Mouse (Mus musculus) liver, embryonic 14.5 days (tissue): ENCODE measurements around the gene Mtfr1l.

Experiments used
- CTCF ChIP-seq: IDR thresholded peaks from 2 replicates; pipeline ENCODE4 v1.5.1; 2016; ENCODE audit warnings: antibody characterized with exemption, low read depth, control low read depth
- EP300 ChIP-seq: IDR thresholded peaks from 2 replicates; pipeline ENCODE4 v1.6.1; 2016; ENCODE audit warnings: antibody characterized with exemption, low read depth

DNA sequence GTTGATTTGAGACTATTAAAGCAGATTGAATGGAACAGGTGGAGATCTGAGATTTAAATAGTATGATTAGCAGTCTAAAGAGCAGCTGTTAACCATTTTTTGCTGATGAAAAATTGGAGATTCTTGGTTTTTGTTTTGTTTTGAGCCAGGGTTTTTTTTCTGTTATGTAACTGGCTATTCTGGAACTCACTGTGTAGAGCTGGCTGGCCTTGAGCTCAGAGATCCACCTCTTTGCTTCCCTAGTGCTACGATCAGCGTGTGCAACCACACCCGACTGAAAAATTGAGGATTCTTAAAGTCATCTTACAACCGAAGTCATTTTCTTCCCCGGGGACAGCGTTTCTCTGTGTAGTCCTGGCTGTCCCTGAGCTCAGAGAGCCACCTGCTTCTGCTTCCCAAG lies 23.5 kb downstream of the Mtfr1l start:
- no peak for TF ChIP-seq EP300
- TF ChIP-seq CTCF: no peak
